Mouse (Mus musculus) skeletal muscle tissue, adult 2 months (tissue): ENCODE measurements at regions not wholly inside any gene's neighbourhood (a gene's known extent, or its start where the extent isn't known, plus 50 kb on each side); places are given as distances from the start of the nearest gene placed in this dataset.

Experiments used
- DNase-seq: peaks from one replicate; pipeline ENCODE4 v3.0.0-alpha.2; 2012; ENCODE audit warnings: low read depth, low spot score

- no peak for DNase-seq
These were observed 546.1 kb upstream of the Mgmt start for GRCm38 (mm10) chr7:136348309-136348708.

GRCm38 (mm10) chr7:136349651-136350050, 544.8 kb upstream of the Mgmt start:
- DNase-seq, result no peak

- no peak for DNase-seq
These were observed 537.4 kb upstream of the Mgmt start for GRCm38 (mm10) chr7:136357011-136357410.

GRCm38 (mm10) chr7:136365318-136366211, 528.8 kb upstream of the Mgmt start:
- no peak for DNase-seq

- no peak for DNase-seq
These were observed 517.2 kb upstream of the Mgmt start for GRCm38 (mm10) chr7:136377259-136377658.

- DNase-seq, result peak; percentile 79
These were observed 516.7 kb upstream of the Mgmt start for GRCm38 (mm10) chr7:136377742-136378141.

- no peak for DNase-seq
These were observed 516.1 kb upstream of the Mgmt start for GRCm38 (mm10) chr7:136378321-136378720.

- DNase-seq, result no peak
These were observed 515.1 kb upstream of the Mgmt start for GRCm38 (mm10) chr7:136379319-136379718.

- DNase-seq, result no peak
These were observed 514.7 kb upstream of the Mgmt start for GRCm38 (mm10) chr7:136379741-136380140.

GRCm38 (mm10) chr7:136383296-136383695, 511.1 kb upstream of the Mgmt start:
- no peak for DNase-seq

- DNase-seq, result no peak
These were observed 506.7 kb upstream of the Mgmt start for GRCm38 (mm10) chr7:136387736-136388135.

- DNase-seq, result no peak
These were observed 504.3 kb upstream of the Mgmt start for GRCm38 (mm10) chr7:136390066-136390465.

GRCm38 (mm10) chr7:136393454-136393853, 501.0 kb upstream of the Mgmt start:
- no peak for DNase-seq

GRCm38 (mm10) chr7:136395838-136396237, 498.6 kb upstream of the Mgmt start:
- no peak for DNase-seq

GRCm38 (mm10) chr7:136397101-136397500, 497.3 kb upstream of the Mgmt start:
- no peak for DNase-seq

GRCm38 (mm10) chr7:136402688-136403597, 491.5 kb upstream of the Mgmt start:
- no peak for DNase-seq

- DNase-seq, result no peak
These were observed 489.0 kb upstream of the Mgmt start for GRCm38 (mm10) chr7:136405391-136405790.

GRCm38 (mm10) chr7:136406258-136407100, 487.9 kb upstream of the Mgmt start:
- peak; percentile 58 for DNase-seq

GRCm38 (mm10) chr7:136414808-136415207, 479.6 kb upstream of the Mgmt start:
- DNase-seq, result no peak

GRCm38 (mm10) chr7:136417327-136417726, 477.1 kb upstream of the Mgmt start:
- no peak for DNase-seq

GRCm38 (mm10) chr7:136423846-136424531, 470.4 kb upstream of the Mgmt start:
- no peak for DNase-seq
